ENCODE assay signal across 9 mouse cellular contexts in genomic region chr17:58959905-58960304, GRCm38 (mm10). TPM values are rescaled to one million over a fixed set of nuclear protein-coding genes. Genes with fewer than 3 reads are reported as not detected.
DNase-seq lines count a peak whose midpoint lies in the region; ATAC-seq and TF ChIP-seq lines count a peak whose summit lies in the region.
"Had no signal": no experiment of that assay in that cellular context is flagged by ENCODE, and none has a peak within 500 bp of the region (broad histone marks: within the 10 kb centered on the region; RNA-seq: fewer than 3 reads in every experiment).

No protein-coding gene starts in this region.

- TF ChIP-seq CTCF in intestine, postnatal 0 days (IDR thresholded peaks at IDR 0.05; ENCODE audit: low read depth): peak; percentile 65

- no peaks in the 10 kb centered on the region for H3K4me1 ChIP-seq in intestine, postnatal 0 days (replicated peaks; ENCODE audit: control insufficient read depth, insufficient read depth, low read length)
- no peaks in the 10 kb centered on the region for H3K4me1 ChIP-seq in intestine, embryonic 15.5 days (replicated peaks)
- no peaks in the 10 kb centered on the region for H3K4me1 ChIP-seq in ES-E14 (ENCODE audit: control insufficient read depth in 2 of 2, insufficient read depth in 2 of 2, low read length in 2 of 2, poor library complexity in 1 of 2)
- no peaks in the 10 kb centered on the region for H3K4me1 ChIP-seq in intestine, embryonic 16.5 days (ENCODE audit: control insufficient read depth, insufficient read depth, low read length)
- H3K4me1 ChIP-seq: liver, embryonic 15.5 days had no signal

- H3K9me3 ChIP-seq in intestine, postnatal 0 days (ENCODE audit: control insufficient read depth): no peaks in the 10 kb centered on the region
- H3K9me3 ChIP-seq in intestine, embryonic 15.5 days: no peaks in the 10 kb centered on the region
- no peaks in the 10 kb centered on the region for H3K9me3 ChIP-seq in ES-E14 (ENCODE audit: control insufficient read depth, insufficient read depth, low read depth, low read length)
- no peaks in the 10 kb centered on the region for H3K9me3 ChIP-seq in intestine, embryonic 16.5 days (ENCODE audit: control insufficient read depth, low read length)
- H3K9me3 ChIP-seq: liver, embryonic 15.5 days had no signal

- peak; percentile 42 for DNase-seq in ES-E14 (ENCODE audit: low read depth, low spot score)
- peak; percentile 82 for DNase-seq in adrenal gland, postnatal 14 days
- DNase-seq in frontal cortex, postnatal 36 days (ENCODE audit: low spot score in 2 of 2): peak; percentile 31 to 52
- DNase-seq in left cerebral cortex, postnatal 25 days (ENCODE audit: low spot score in 2 of 2): peak; percentile 12 to 45
- DNase-seq in testis, postnatal 10 days (ENCODE audit: low spot score): peak; percentile 44

- in situ Hi-C loops in ES-E14 (cut with MboI; ENCODE audit: low sequenced_read_pairs in 2 of 2, unreplicated experiment in 2 of 2): no loop called here

- intact Hi-C loops in left cerebral cortex, postnatal 25 days (cut with DNase I): no loop called here

- H3K4me2 ChIP-seq in intestine, postnatal 0 days (replicated peaks; ENCODE audit: low read depth): no peak overlapping the region
- no peak overlapping the region for H3K4me2 ChIP-seq in intestine, embryonic 15.5 days (replicated peaks)
- no peak overlapping the region for H3K4me2 ChIP-seq in intestine, embryonic 16.5 days (ENCODE audit: low read depth, low read length)
- H3K4me2 ChIP-seq: liver, embryonic 15.5 days had no signal

- no peak overlapping the region for H3K27ac ChIP-seq in intestine, postnatal 0 days (ENCODE audit: low read depth, low read length)
- H3K27ac ChIP-seq in intestine, embryonic 15.5 days: no peak overlapping the region
- no peak overlapping the region for H3K27ac ChIP-seq in ES-E14 (ENCODE audit: insufficient read depth, low read depth, low read length, poor library complexity, severe bottlenecking)
- no peak overlapping the region for H3K27ac ChIP-seq in intestine, embryonic 16.5 days (ENCODE audit: low read length)
- H3K27ac ChIP-seq: liver, embryonic 15.5 days had no signal

- no peak for ATAC-seq in intestine, postnatal 0 days
- ATAC-seq in intestine, embryonic 15.5 days: no peak
- ATAC-seq in intestine, embryonic 16.5 days: no peak

- H3K9ac ChIP-seq in intestine, postnatal 0 days (ENCODE audit: low read depth, low read length): no peak overlapping the region
- H3K9ac ChIP-seq in intestine, embryonic 15.5 days: no peak overlapping the region
- H3K9ac ChIP-seq in ES-E14 (ENCODE audit: insufficient read depth, low read depth, low read length, poor library complexity, severe bottlenecking): no peak overlapping the region
- H3K9ac ChIP-seq in intestine, embryonic 16.5 days (ENCODE audit: low read depth, low read length): no peak overlapping the region
- H3K9ac ChIP-seq: liver, embryonic 15.5 days had no signal

- H3K27me3 ChIP-seq in intestine, postnatal 0 days (replicated peaks; ENCODE audit: control insufficient read depth, insufficient read depth, low read length): no peaks in the 10 kb centered on the region
- H3K27me3 ChIP-seq in intestine, embryonic 15.5 days (replicated peaks): no peaks in the 10 kb centered on the region
- no peaks in the 10 kb centered on the region for H3K27me3 ChIP-seq in intestine, embryonic 16.5 days (replicated peaks; ENCODE audit: control insufficient read depth, insufficient read depth, low read length)
- H3K27me3 ChIP-seq: liver, embryonic 15.5 days had no signal

- H3K36me3 ChIP-seq in intestine, postnatal 0 days (ENCODE audit: control insufficient read depth, insufficient read depth): no peaks in the 10 kb centered on the region
- H3K36me3 ChIP-seq in intestine, embryonic 15.5 days: no peaks in the 10 kb centered on the region
- no peaks in the 10 kb centered on the region for H3K36me3 ChIP-seq in ES-E14 (ENCODE audit: control insufficient read depth, insufficient read depth, low read length, poor library complexity, severe bottlenecking)
- no peaks in the 10 kb centered on the region for H3K36me3 ChIP-seq in intestine, embryonic 16.5 days (ENCODE audit: control insufficient read depth, insufficient read depth, low read length)
- H3K36me3 ChIP-seq: liver, embryonic 15.5 days had no signal

- WGBS in intestine, postnatal 0 days: 28% methylated on average over 3 of the region's 3 CpGs
- 27% methylated on average over 3 of the region's 3 CpGs for WGBS in intestine, embryonic 15.5 days
- 48% methylated on average over 3 of the region's 3 CpGs for WGBS in intestine, embryonic 16.5 days

- H3K4me3 ChIP-seq in intestine, postnatal 0 days (ENCODE audit: low read depth, low read length): no peak overlapping the region
- H3K4me3 ChIP-seq in intestine, embryonic 15.5 days (replicated peaks): no peak overlapping the region
- no peak overlapping the region for H3K4me3 ChIP-seq in ES-E14 (ENCODE audit: insufficient read depth in 1 of 2, low read depth in 1 of 2, low read length in 2 of 2, poor library complexity in 1 of 2, severe bottlenecking in 1 of 2)
- no peak overlapping the region for H3K4me3 ChIP-seq in intestine, embryonic 16.5 days (ENCODE audit: low read length)
- H3K4me3 ChIP-seq: liver, embryonic 15.5 days had no signal

TF ChIP-seq in ES-E14, 5 proteins besides CTCF, POLR2A, EP300 and RAD21:
- TF ChIP-seq ZNF384 (IDR thresholded peaks at IDR 0.05; ENCODE audit: low read depth, low read length) (peak; percentile 80), ZC3H11A (IDR thresholded peaks at IDR 0.05; ENCODE audit: borderline replicate concordance, low read depth, low read length) (peak; percentile 52), MAFK (IDR thresholded peaks at IDR 0.05; ENCODE audit: insufficient read depth, low read depth, low read length) (no peak), CHD2 (IDR thresholded peaks at IDR 0.05; ENCODE audit: low read depth, low read length) (no peak)

RNA-seq across cellular contexts. Expression of gene Pdzph1, which starts 31.3 kb away (rescaled TPM):
- not detected in 2 replicates for polyA plus RNA-seq in intestine, postnatal 0 days (2015; fragmentation: Nextera tagmentation; extraction: Ambion mirVana)
- 0.14 TPM in 1 of 2 replicates, not detected in the other for polyA plus RNA-seq in intestine, embryonic 15.5 days (2015; fragmentation: Nextera tagmentation; extraction: Ambion mirVana)
- 0.13 and 0.26 TPM in 2 replicates for total RNA-seq in ES-E14 (2012; rRNA removed)
- 0.41 and 0.89 TPM in 2 replicates for total RNA-seq in adrenal gland, postnatal 14 days (2021)
- total RNA-seq in left cerebral cortex, postnatal 25 days (2021): 1 to 10 TPM; 6.4 to 7.4 TPM
- 0.13 TPM in 1 of 2 replicates, not detected in the other for polyA plus RNA-seq in intestine, embryonic 16.5 days (2015; fragmentation: Nextera tagmentation; extraction: Ambion mirVana)

RNA-seq across cellular contexts. Expression of gene Nudt12, which starts 53.3 kb away (rescaled TPM):
- polyA plus RNA-seq in intestine, postnatal 0 days (2015; fragmentation: Nextera tagmentation; extraction: Ambion mirVana): 2.8 and 3.9 TPM in 2 replicates
- 4.1 and 6.4 TPM in 2 replicates for polyA plus RNA-seq in intestine, embryonic 15.5 days (2015; fragmentation: Nextera tagmentation; extraction: Ambion mirVana)
- 2.8 and 3.4 TPM in 2 replicates for total RNA-seq in ES-E14 (2012; rRNA removed)
- 47.1 and 48.6 TPM in 2 replicates for total RNA-seq in adrenal gland, postnatal 14 days (2021)
- total RNA-seq in left cerebral cortex, postnatal 25 days (2021): 10 to 100 TPM; 10.8 to 11.2 TPM
- 5.7 and 6.0 TPM in 2 replicates for polyA plus RNA-seq in intestine, embryonic 16.5 days (2015; fragmentation: Nextera tagmentation; extraction: Ambion mirVana)

Comparison
In these comparisons a context has a peak if more than half of its experiments do, and no peak if none do; other contexts are left out.
1. DNase-seq: peak in every context shown above with its lines; median percentile 82 in adrenal gland, postnatal 14 days; 44 in testis, postnatal 10 days; 42 in ES-E14; 42 in frontal cortex, postnatal 36 days; 28 in left cerebral cortex, postnatal 25 days.